Comparison of ENCODE assay signal across 23 mouse cellular contexts in the genomic region with DNA sequence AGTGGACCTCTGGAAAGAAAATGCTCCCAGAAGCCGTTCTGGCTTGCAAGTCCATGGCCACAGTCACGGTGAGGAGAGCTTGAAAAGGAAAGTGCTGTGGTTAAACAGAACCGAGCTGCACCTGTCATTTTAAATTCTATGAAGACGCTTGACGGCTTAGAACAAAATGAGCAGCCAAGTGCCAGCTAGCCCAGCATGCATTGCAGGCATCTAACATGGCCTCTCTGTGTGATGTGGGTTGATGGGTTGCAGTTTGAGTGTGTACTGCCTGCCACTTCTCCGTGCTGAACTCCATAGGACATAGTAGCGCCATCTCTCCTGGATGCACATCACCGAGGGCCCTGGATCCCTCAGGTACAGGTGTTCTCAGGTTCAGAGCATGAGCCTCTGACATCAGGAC.
DNase-seq lines count a peak whose midpoint lies in the region; ATAC-seq and TF ChIP-seq lines count a peak whose summit lies in the region.
"Had no signal": no experiment of that assay in that cellular context is flagged by ENCODE, and none has a peak within 500 bp of the region (broad histone marks: within the 10 kb centered on the region; RNA-seq: fewer than 3 reads in every experiment).

No protein-coding gene starts in this region.

- peak overlapping the region; percentile 82 for H3K27ac ChIP-seq in thymus, adult 2 months (ENCODE audit: control insufficient read depth, insufficient read depth, low read length)
- no peak overlapping the region for H3K27ac ChIP-seq in layer of hippocampus, adult 2 months
- H3K27ac ChIP-seq in hindbrain, embryonic 11.5 days (ENCODE audit: low read depth, low read length) = no peak overlapping the region
- H3K27ac ChIP-seq: embryonic facial prominence, embryonic 12.5 days; forebrain, embryonic 15.5 days; heart, embryonic 13.5 days; hindbrain, embryonic 13.5 days; hindbrain, postnatal 0 days had no signal

- H3K4me1 ChIP-seq in thymus, adult 2 months (replicated peaks; ENCODE audit: control insufficient read depth, insufficient read depth, low read length) = peaks cover 25% of the 10 kb centered on the region
- H3K4me1 ChIP-seq in hindbrain, embryonic 11.5 days (replicated peaks; ENCODE audit: control insufficient read depth, insufficient read depth, low read length) = peaks cover 5% of the 10 kb centered on the region; the same call in 1 of the 2 replicates

- ATAC-seq in hindbrain, embryonic 11.5 days (ENCODE audit: low FRiP score) = no peak
- ATAC-seq: CD4-positive, CD25-positive, alpha-beta regulatory T cell, adult 4 months; forebrain, embryonic 15.5 days; hindbrain, postnatal 0 days had no signal

- no peak overlapping the region for H3K9ac ChIP-seq in hindbrain, embryonic 11.5 days (ENCODE audit: low read depth, low read length)
- H3K9ac ChIP-seq: embryonic facial prominence, embryonic 12.5 days; forebrain, embryonic 15.5 days; heart, embryonic 13.5 days; hindbrain, embryonic 13.5 days had no signal

- H3K4me2 ChIP-seq in hindbrain, embryonic 11.5 days (replicated peaks; ENCODE audit: low read depth, low read length) = no peak overlapping the region
- H3K4me2 ChIP-seq: embryonic facial prominence, embryonic 12.5 days; forebrain, embryonic 15.5 days; heart, embryonic 13.5 days; hindbrain, embryonic 13.5 days had no signal

- 23% methylated on average over 8 of the region's 8 CpGs for WGBS in thymus, adult 2 months
- 88% methylated on average over 8 of the region's 8 CpGs for WGBS in hindbrain, embryonic 11.5 days

- H3K4me3 ChIP-seq in thymus, adult 2 months (ENCODE audit: control insufficient read depth, insufficient read depth, low read length) = 0 out of 2 replicates have a peak overlapping the region, but pooled peaks have one; percentile 3
- no peak overlapping the region for H3K4me3 ChIP-seq in layer of hippocampus, adult 2 months
- H3K4me3 ChIP-seq in hindbrain, embryonic 11.5 days (ENCODE audit: low read depth, low read length) = no peak overlapping the region
- H3K4me3 ChIP-seq: embryonic facial prominence, embryonic 12.5 days; forebrain, embryonic 15.5 days; heart, embryonic 13.5 days; hindbrain, embryonic 13.5 days had no signal

- H3K9me3 ChIP-seq in hindbrain, embryonic 11.5 days (ENCODE audit: control insufficient read depth, low read length) = no peaks in the 10 kb centered on the region
- H3K9me3 ChIP-seq: embryonic facial prominence, embryonic 12.5 days; forebrain, embryonic 15.5 days; heart, embryonic 13.5 days; hindbrain, embryonic 13.5 days had no signal

- TF ChIP-seq CTCF in thymus, adult 2 months (IDR thresholded peaks at IDR 0.05; ENCODE audit: borderline replicate concordance, control insufficient read depth, extremely low read depth, insufficient read depth, low read length, poor library complexity) = no peak
- TF ChIP-seq CTCF in layer of hippocampus, adult 2 months (conservative IDR thresholded peaks at IDR 0.05) = no peak

- H3K27me3 ChIP-seq in thymus, adult 2 months (ENCODE audit: control insufficient read depth, insufficient read depth, low read length) = no peaks in the 10 kb centered on the region
- no peaks in the 10 kb centered on the region for H3K27me3 ChIP-seq in hindbrain, embryonic 11.5 days (ENCODE audit: control insufficient read depth, insufficient read depth, low read length)
- H3K27me3 ChIP-seq: embryonic facial prominence, embryonic 12.5 days; forebrain, embryonic 15.5 days; heart, embryonic 13.5 days had no signal

- no peaks in the 10 kb centered on the region for H3K36me3 ChIP-seq in thymus, adult 2 months (ENCODE audit: control insufficient read depth, insufficient read depth, low read length)
- no peaks in the 10 kb centered on the region for H3K36me3 ChIP-seq in hindbrain, embryonic 11.5 days (ENCODE audit: control insufficient read depth, insufficient read depth, low read length)
- H3K36me3 ChIP-seq: embryonic facial prominence, embryonic 12.5 days; forebrain, embryonic 15.5 days; G1E; heart, embryonic 13.5 days; hindbrain, embryonic 13.5 days had no signal

- TF ChIP-seq POLR2A in thymus, adult 2 months (IDR thresholded peaks at IDR 0.05; ENCODE audit: control insufficient read depth, extremely low read depth, insufficient read depth, low read length, poor library complexity) = no peak

- DNase-seq in cerebellum, postnatal 10 days = peak; percentile 36 to 52
- no peak for DNase-seq in cerebellum, adult 11-12 months
- DNase-seq in T-cell, adult 2 months (ENCODE audit: low spot score) = peak; percentile 6
- DNase-seq in thymus, adult 2 months = peak; percentile 48
- DNase-seq in thymus, postnatal 25 days = peak; percentile 52
- no peak for DNase-seq in layer of hippocampus, adult 2 months (ENCODE audit: low spot score in 2 of 2)
- DNase-seq in hindbrain, embryonic 11.5 days (ENCODE audit: low spot score) = no peak
- DNase-seq in right cerebral cortex, adult 2 months (ENCODE audit: low spot score in 2 of 2) = no peak
- DNase-seq: adrenal gland, postnatal 10 days; B cell, adult 2 months; cerebellum, adult 11 months; cerebellum, adult 9-10 months; embryo, embryonic 11 days; gastrocnemius, postnatal 36 days; heart, adult 18-20 months; heart, postnatal 4 days had no signal

Comparison
In these comparisons a context has a peak if more than half of its experiments do, and no peak if none do; other contexts are left out.
1. DNase-seq: peak in cerebellum, postnatal 10 days (2 of 2), T-cell, adult 2 months (single experiment), thymus, adult 2 months (single experiment) and thymus, postnatal 25 days (single experiment); none in cerebellum, adult 11-12 months (single experiment), layer of hippocampus, adult 2 months (0 of 2), hindbrain, embryonic 11.5 days (single experiment) and right cerebral cortex, adult 2 months (0 of 2).